Mouse (Mus musculus): Measurements from ENCODE around the gene Gm14214.

- TF ChIP-seq CTCF (conservative IDR thresholded peaks at IDR 0.05; ENCODE audit: insufficient read depth, insufficient read length, low read depth, low read length) (no peak), POLR2A (IDR thresholded peaks at IDR 0.05; ENCODE audit: low read depth, low read length) (no peak)
Measured at GRCm38 (mm10) chr2:154732503-154733141, 37.2 kb downstream of the Gm14214 start.
